Mouse (Mus musculus): Measurements from ENCODE around the gene Vmn2r108. TPM values are rescaled to one million over a fixed set of nuclear protein-coding genes. Genes with fewer than 3 reads are reported as not detected.

Gene Vmn2r108
- 0.06 to 0.10 TPM (median 0.10 TPM) in 3 of 4 replicates, not detected in the other for total RNA-seq (2023; ENCODE audit: inconsistent age)

GRCm38 (mm10) chr17:20481231-20481630, at the start of gene Vmn2r108:
Vmn2r108 (minus strand) TSS chr17:20481331.

GRCm38 (mm10) chr17:20497858-20498257, 16.7 kb upstream of the Vmn2r108 start, which contains the start of gene Vmn1r225:
Vmn1r225 (plus strand) TSS chr17:20498158.

GRCm38 (mm10) chr17:20413846-20414245, 67.3 kb downstream of the Vmn2r108 start, which contains the start of gene Vmn1r224:
Vmn1r224 (plus strand) TSS chr17:20414146.

Other genes with a start within 250 kb of the Vmn2r108 start
- gene Vmn2r105, start 246.3 kb downstream of the Vmn2r108 start, total RNA-seq (2023; ENCODE audit: inconsistent age): not detected in 4 replicates
- not detected in 4 replicates for gene Vmn2r106, start 195.8 kb downstream of the Vmn2r108 start, total RNA-seq (2023; ENCODE audit: inconsistent age)
- not detected in 4 replicates for gene Vmn2r107, start 136.1 kb downstream of the Vmn2r108 start, total RNA-seq (2023; ENCODE audit: inconsistent age)
- gene Vmn1r224, start 67.2 kb downstream of the Vmn2r108 start, total RNA-seq (2023; ENCODE audit: inconsistent age): not detected in 4 replicates
- not detected in 4 replicates for gene Vmn1r225, start 16.8 kb upstream of the Vmn2r108 start, total RNA-seq (2023; ENCODE audit: inconsistent age)
- gene Vmn2r109, start 83.4 kb upstream of the Vmn2r108 start, total RNA-seq (2023; ENCODE audit: inconsistent age): not detected in 4 replicates
- not detected in 4 replicates for gene Vmn2r110, start 115.1 kb upstream of the Vmn2r108 start, total RNA-seq (2023; ENCODE audit: inconsistent age)
- not detected in 4 replicates for gene Fpr-rs3, start 143.5 kb upstream of the Vmn2r108 start, total RNA-seq (2023; ENCODE audit: inconsistent age)
- not detected in 4 replicates for gene Vmn1r226, start 201.5 kb upstream of the Vmn2r108 start, total RNA-seq (2023; ENCODE audit: inconsistent age)
- gene Vmn1r227, start 248.5 kb upstream of the Vmn2r108 start, total RNA-seq (2023; ENCODE audit: inconsistent age): not detected in 4 replicates